Mouse (Mus musculus) bone marrow macrophage, adult 2 months (primary cell): ENCODE data around the gene Rph3al.

ENCODE experiments used
- CTCF ChIP-seq: IDR thresholded peaks from 2 replicates; pipeline ENCODE4 v1.5.1; 2012; ENCODE audit warnings: low read depth, mild to moderate bottlenecking, low read length, moderate library complexity
- POLR2A ChIP-seq: IDR thresholded peaks from 2 replicates; pipeline ENCODE4 v1.6.1; 2012; ENCODE audit warnings: mild to moderate bottlenecking, low read depth, low read length, borderline replicate concordance

DNA sequence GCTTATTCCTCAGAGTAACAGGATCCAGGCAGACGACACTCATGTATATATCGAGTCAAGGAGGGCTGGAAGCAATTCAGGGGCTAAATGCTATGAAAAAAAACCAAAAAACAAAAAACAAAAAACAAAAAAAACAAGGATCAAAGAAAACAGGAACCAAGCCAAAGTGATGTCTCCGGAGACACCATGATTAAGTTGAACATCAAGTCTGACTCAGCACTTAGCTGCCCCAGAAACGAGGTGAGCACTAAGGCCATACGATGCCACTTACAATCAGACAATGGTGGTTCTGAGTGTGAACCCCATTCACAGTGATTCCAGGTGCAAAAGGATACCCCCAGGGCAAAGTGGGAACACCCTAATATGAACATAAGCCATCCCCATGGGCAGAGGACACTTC is 13.7 kb upstream of the Rph3al start:
- TF ChIP-seq CTCF (no peak), POLR2A (no peak)
